Mouse (Mus musculus) stomach, embryonic 14.5 days (tissue): Measurements from ENCODE around the gene Sh3gl2. TPM values are rescaled to one million over a fixed set of nuclear protein-coding genes. Genes with fewer than 3 reads are reported as not detected.

Source experiments
- ATAC-seq: fragments of 200-750 bp; cut with Nextera tagmentation; 2 replicates; pipeline ENCODE4 v1.8.0; 2017; ENCODE audit warnings: low read depth, moderate TSS enrichment; ENCODE audit not compliant: insufficient number of reproducible peaks, insufficient read depth, low FRiP score
- H3K27ac ChIP-seq: fragments of 300-500 bp; sonication (generic); 2 replicates; pipeline ENCODE4 v1.5.1; 2014; ENCODE audit warnings: mild to moderate bottlenecking, low read length, moderate library complexity, mixed read lengths
- H3K27me3 ChIP-seq: fragments of 300-500 bp; sonication (generic); 2 replicates; pipeline ENCODE4 v1.6.1; 2014; ENCODE audit warnings: low read length, control low read depth, mixed read lengths; ENCODE audit not compliant: control insufficient read depth, insufficient read depth
- H3K36me3 ChIP-seq: fragments of 300-500 bp; sonication (generic); 2 replicates; pipeline ENCODE4 v1.6.1; 2014; ENCODE audit warnings: mild to moderate bottlenecking, control low read depth, low read length, moderate library complexity, mixed read lengths; ENCODE audit not compliant: control insufficient read depth, insufficient read depth
- H3K4me1 ChIP-seq: fragments of 300-500 bp; sonication (generic); 2 replicates; pipeline ENCODE4 v1.6.1; 2014; ENCODE audit warnings: low read length, control low read depth, mixed read lengths; ENCODE audit not compliant: control insufficient read depth, insufficient read depth
- H3K4me2 ChIP-seq: fragments of 300-500 bp; sonication (generic); replicated peaks from 2 replicates; pipeline ENCODE4 v1.6.1; 2014; ENCODE audit warnings: low read depth, low read length, control low read depth
- H3K4me3 ChIP-seq: fragments of 300-500 bp; sonication (generic); 2 replicates; pipeline ENCODE4 v1.5.1; 2014; ENCODE audit warnings: low read depth, low read length, control low read depth
- H3K9ac ChIP-seq: fragments of 300-500 bp; sonication (generic); replicated peaks from 2 replicates; pipeline ENCODE4 v1.6.1; 2014; ENCODE audit warnings: low read depth, mild to moderate bottlenecking, control low read depth, low read length, moderate library complexity, mixed read lengths
- H3K9me3 ChIP-seq: fragments of 300-500 bp; sonication (generic); 2 replicates; pipeline ENCODE4 v1.6.1; 2016; ENCODE audit warnings: low read depth, low read length, control low read depth; ENCODE audit not compliant: control insufficient read depth
- WGBS: fragments of 180-500 bp; shearing (Covaris S2); extraction: QIAGEN DNeasy Blood & Tissue Kit; methylation state at CpG from one replicate; pipeline ENCODE4 v1.1.7; 2014; 5-methylcytosine and 5-hydroxymethylcytosine counted together
- polyA plus RNA-seq: library from polyadenylated mRNA; unstranded; fragments of >200 nt; fragmentation: Nextera tagmentation; extraction: Ambion mirVana; gene quantifications from 2 replicates; pipeline ENCODE4 v1.2.1, GENCODE M21; 2014

Gene Sh3gl2
- polyA plus RNA-seq, 1 experiment from 2014 or later = 11.2 TPM

GRCm38 (mm10) chr4:85514205-85514681 lies 309.3 kb downstream of the Sh3gl2 start:
- Histone ChIP-seq H3K9ac (peak overlapping the region; percentile 28; the same call in 1 of the 2 replicates), H3K27me3 (no peaks in the 10 kb centered on the region), H3K36me3 (no peaks in the 10 kb centered on the region), H3K9me3 (no peaks in the 10 kb centered on the region), H3K4me3 (peak overlapping the region; percentile 50), H3K4me1 (no peaks in the 10 kb centered on the region), H3K27ac (no peak overlapping the region), H3K4me2 (peak overlapping the region; percentile 98)
- under 1% methylated on average over 30 of the region's 33 CpGs for WGBS
- peak; percentile 87 for ATAC-seq

- WGBS = 80% methylated on average over 7 of the region's 7 CpGs
- H3K27ac ChIP-seq = no peak overlapping the region
Measured at GRCm38 (mm10) chr4:85526966-85527566, 322.1 kb downstream of the Sh3gl2 start.

GRCm38 (mm10) chr4:85529852-85530251 lies 324.9 kb downstream of the Sh3gl2 start:
- Histone ChIP-seq H3K4me1 (no peaks in the 10 kb centered on the region), H3K27me3 (no peaks in the 10 kb centered on the region), H3K9me3 (no peaks in the 10 kb centered on the region), H3K36me3 (no peaks in the 10 kb centered on the region), H3K4me2 (no peak overlapping the region), H3K9ac (no peak overlapping the region), H3K4me3 (no peak overlapping the region), H3K27ac (no peak overlapping the region)
- ATAC-seq = no peak
- 78% methylated on average over 1 of the region's 1 CpGs for WGBS

More at GRCm38 (mm10) chr4:85526966-85527566, 322.1 kb downstream of the Sh3gl2 start:
- H3K36me3 ChIP-seq = no peaks in the 10 kb centered on the region
- H3K4me1 ChIP-seq = no peaks in the 10 kb centered on the region
- no peaks in the 10 kb centered on the region for H3K27me3 ChIP-seq
- H3K9ac ChIP-seq = no peak overlapping the region
- H3K9me3 ChIP-seq = no peaks in the 10 kb centered on the region
- no peak overlapping the region for H3K4me2 ChIP-seq
- ATAC-seq = no peak
- H3K4me3 ChIP-seq = no peak overlapping the region

- Histone ChIP-seq H3K4me1 (no peaks in the 10 kb centered on the region), H3K9ac (no peak overlapping the region), H3K4me3 (no peak overlapping the region), H3K9me3 (no peaks in the 10 kb centered on the region), H3K27ac (no peak overlapping the region), H3K27me3 (no peaks in the 10 kb centered on the region), H3K36me3 (no peaks in the 10 kb centered on the region), H3K4me2 (no peak overlapping the region)
- ATAC-seq = no peak
- WGBS = 71% methylated on average over 5 of the region's 5 CpGs
Measured at GRCm38 (mm10) chr4:85539677-85540076, 334.8 kb downstream of the Sh3gl2 start.

GRCm38 (mm10) chr4:85543221-85543620 lies 338.3 kb downstream of the Sh3gl2 start:
- Histone ChIP-seq H3K27me3 (no peaks in the 10 kb centered on the region), H3K4me2 (no peak overlapping the region), H3K36me3 (no peaks in the 10 kb centered on the region), H3K9me3 (no peaks in the 10 kb centered on the region), H3K4me3 (no peak overlapping the region), H3K9ac (no peak overlapping the region), H3K27ac (no peak overlapping the region), H3K4me1 (no peaks in the 10 kb centered on the region)
- 80% methylated on average over 4 of the region's 4 CpGs for WGBS
- no peak for ATAC-seq

GRCm38 (mm10) chr4:85554696-85555095 lies 349.8 kb downstream of the Sh3gl2 start:
- ATAC-seq = no peak

GRCm38 (mm10) chr4:85559753-85560152 lies 354.8 kb downstream of the Sh3gl2 start:
- 80% methylated on average over 6 of the region's 6 CpGs for WGBS
- ATAC-seq = no peak
- Histone ChIP-seq H3K9ac (no peak overlapping the region), H3K4me2 (no peak overlapping the region), H3K4me3 (no peak overlapping the region), H3K36me3 (no peaks in the 10 kb centered on the region), H3K9me3 (no peaks in the 10 kb centered on the region), H3K27me3 (no peaks in the 10 kb centered on the region), H3K4me1 (no peaks in the 10 kb centered on the region), H3K27ac (no peak overlapping the region)

More at GRCm38 (mm10) chr4:85554696-85555095, 349.8 kb downstream of the Sh3gl2 start:
- no peaks in the 10 kb centered on the region for H3K9me3 ChIP-seq
- H3K27ac ChIP-seq = no peak overlapping the region
- no peaks in the 10 kb centered on the region for H3K4me1 ChIP-seq
- H3K27me3 ChIP-seq = no peaks in the 10 kb centered on the region
- WGBS = 70% methylated on average over 3 of the region's 3 CpGs
- no peak overlapping the region for H3K9ac ChIP-seq
- no peak overlapping the region for H3K4me2 ChIP-seq
- no peaks in the 10 kb centered on the region for H3K36me3 ChIP-seq
- no peak overlapping the region for H3K4me3 ChIP-seq

- Histone ChIP-seq H3K4me2 (no peak overlapping the region), H3K9ac (no peak overlapping the region), H3K4me1 (no peaks in the 10 kb centered on the region), H3K27ac (no peak overlapping the region), H3K27me3 (no peaks in the 10 kb centered on the region), H3K9me3 (no peaks in the 10 kb centered on the region), H3K4me3 (no peak overlapping the region), H3K36me3 (no peaks in the 10 kb centered on the region)
- WGBS = 95% methylated on average over 2 of the region's 2 CpGs
- ATAC-seq = no peak
Measured at GRCm38 (mm10) chr4:85585426-85585825, 380.5 kb downstream of the Sh3gl2 start.

- no peaks in the 10 kb centered on the region for H3K4me1 ChIP-seq
- H3K9ac ChIP-seq = no peak overlapping the region
- no peak overlapping the region for H3K27ac ChIP-seq
- WGBS = 63% methylated on average over 4 of the region's 4 CpGs
- no peaks in the 10 kb centered on the region for H3K9me3 ChIP-seq
- H3K4me2 ChIP-seq = no peak overlapping the region
- no peaks in the 10 kb centered on the region for H3K36me3 ChIP-seq
- no peaks in the 10 kb centered on the region for H3K27me3 ChIP-seq
- ATAC-seq = no peak
- no peak overlapping the region for H3K4me3 ChIP-seq
Measured at GRCm38 (mm10) chr4:85588928-85589327, 384.0 kb downstream of the Sh3gl2 start.
